Mouse (Mus musculus) testis, adult 2 months (tissue): ENCODE measurements at regions not wholly inside any gene's neighbourhood (a gene's known extent, or its start where the extent isn't known, plus 50 kb on each side); places are given as distances from the start of the nearest gene placed in this dataset.

Source experiments
- CTCF ChIP-seq: fragments of 200-500 bp; IDR thresholded peaks from 2 replicates; pipeline ENCODE4 v1.5.1; 2012; ENCODE audit warnings: low read depth, mild to moderate bottlenecking, inconsistent platforms, low read length, moderate library complexity; ENCODE audit not compliant: control insufficient read depth, insufficient read depth, insufficient replicate concordance
- POLR2A ChIP-seq: fragments of 200-500 bp; IDR thresholded peaks from 2 replicates; pipeline ENCODE4 v1.6.1; 2012; ENCODE audit warnings: low read depth, mild to moderate bottlenecking, inconsistent platforms, low read length, moderate library complexity; ENCODE audit not compliant: control insufficient read depth

DNA sequence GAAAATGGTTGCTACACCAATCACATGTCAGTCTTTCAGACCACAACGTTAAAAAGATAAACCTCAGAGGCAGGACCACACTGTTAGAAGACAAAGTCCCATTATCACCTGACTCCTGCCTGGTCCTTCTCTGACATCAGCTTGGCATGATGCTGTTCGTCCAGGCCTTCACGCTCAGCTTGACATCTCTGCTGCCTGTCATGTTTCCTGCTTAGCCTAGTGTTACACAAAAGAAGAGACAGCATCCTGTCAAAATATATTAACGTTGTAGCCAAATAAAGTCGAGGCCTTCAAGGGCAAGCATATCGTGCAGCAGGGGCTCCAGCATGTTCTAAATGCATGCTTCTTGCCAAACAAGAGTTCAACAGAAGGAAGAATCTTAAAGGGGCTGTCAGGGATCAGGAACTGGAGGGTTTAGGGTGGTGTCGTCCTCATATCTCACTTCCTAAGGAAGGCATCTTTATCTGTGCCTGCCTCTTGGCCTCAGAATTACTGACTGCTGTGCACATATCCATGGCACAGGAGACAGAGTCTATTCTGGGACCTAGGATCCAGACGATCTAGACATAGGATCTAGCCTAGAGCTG is 361.0 kb upstream of the 5930422O12Rik start:
- TF ChIP-seq CTCF (no peak), POLR2A (no peak)
